Mouse (Mus musculus): Measurements from ENCODE around the gene Pcp4l1. TPM values are rescaled to one million over a fixed set of nuclear protein-coding genes. Genes with fewer than 3 reads are reported as not detected.

Pcp4l1 gene
- polyA plus RNA-seq, 2 experiments, result 3.9 to 6.0 TPM

GRCm38 (mm10) chr1:171183025-171183424 is 13.0 kb downstream of the Pcp4l1 start:
- H3K9ac ChIP-seq (ENCODE audit: low read depth, low read length, severe bottlenecking), result no peak overlapping the region
- WGBS, result 81% methylated on average over 3 of the region's 3 CpGs
- no peaks in the 10 kb centered on the region for H3K9me3 ChIP-seq (ENCODE audit: control insufficient read depth, low read length)
- no peak for ATAC-seq (ENCODE audit: low FRiP score, low read depth)
- no peak overlapping the region for H3K4me3 ChIP-seq (replicated peaks; ENCODE audit: low read length)
- H3K36me3 ChIP-seq (ENCODE audit: control insufficient read depth, insufficient read depth, low read length), result no peaks in the 10 kb centered on the region
- peaks cover 4% of the 10 kb centered on the region; the same call in 1 of the 2 replicates for H3K4me1 ChIP-seq (ENCODE audit: control insufficient read depth, insufficient read depth, low read length)
- TF ChIP-seq POLR2A (IDR thresholded peaks at IDR 0.05; ENCODE audit: borderline replicate concordance, extremely low read depth, insufficient read depth, insufficient read length), result no peak
- H3K27me3 ChIP-seq (ENCODE audit: control insufficient read depth, insufficient read depth, low read length), result no peaks in the 10 kb centered on the region
- DNase-seq (ENCODE audit: low spot score), result no peak
- H3K4me2 ChIP-seq (replicated peaks; ENCODE audit: low read depth, low read length, severe bottlenecking), result no peak overlapping the region
- H3K27ac ChIP-seq (replicated peaks; ENCODE audit: low read depth, low read length), result no peak overlapping the region

DNA sequence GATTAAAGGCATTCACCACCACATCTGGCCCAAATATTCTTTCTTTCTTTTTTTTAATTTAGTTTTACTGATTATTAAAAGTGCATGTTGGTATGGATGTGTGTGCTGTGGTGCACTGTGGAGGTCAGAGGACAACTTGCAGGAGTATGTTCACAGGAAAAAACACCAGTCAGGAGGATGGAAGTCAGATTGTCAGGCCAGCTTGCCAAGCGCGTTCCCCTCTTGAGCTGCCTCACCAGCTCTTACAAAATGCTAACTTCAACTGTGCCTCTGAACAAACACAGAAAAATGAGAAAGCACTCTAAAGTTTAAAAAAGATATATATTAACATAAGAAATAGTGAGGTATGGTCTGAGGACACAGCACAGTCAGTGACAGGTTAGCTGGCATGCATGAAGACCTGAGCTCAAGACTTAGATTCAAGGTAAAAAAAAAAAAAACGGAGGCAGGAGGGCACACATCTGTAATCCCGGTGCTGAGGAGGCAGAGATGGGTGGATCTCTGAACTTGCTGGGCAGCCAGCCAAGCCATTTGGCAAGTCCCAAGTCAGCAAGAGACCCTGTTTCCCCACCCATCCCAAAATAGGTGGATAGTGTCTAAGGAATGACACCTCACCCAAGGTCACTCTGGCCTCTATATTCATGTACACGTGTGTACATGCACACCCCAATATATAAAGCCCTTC is 16.4 kb downstream of the Pcp4l1 start:
- no peak overlapping the region for H3K27ac ChIP-seq (replicated peaks; ENCODE audit: low read depth, low read length)
- H3K4me1 ChIP-seq (ENCODE audit: control insufficient read depth, insufficient read depth, low read length), result peaks cover 2% of the 10 kb centered on the region; the same call in 1 of the 2 replicates
- 84% methylated on average over 5 of the region's 5 CpGs for WGBS
- H3K9me3 ChIP-seq (ENCODE audit: control insufficient read depth, low read length), result no peaks in the 10 kb centered on the region
- no peak for DNase-seq (ENCODE audit: low spot score)
- H3K27me3 ChIP-seq (ENCODE audit: control insufficient read depth, insufficient read depth, low read length), result no peaks in the 10 kb centered on the region
- no peak for TF ChIP-seq POLR2A (IDR thresholded peaks at IDR 0.05; ENCODE audit: borderline replicate concordance, extremely low read depth, insufficient read depth, insufficient read length)
- no peak for ATAC-seq (ENCODE audit: low FRiP score, low read depth)
- no peak overlapping the region for H3K4me3 ChIP-seq (replicated peaks; ENCODE audit: low read length)
- H3K4me2 ChIP-seq (replicated peaks; ENCODE audit: low read depth, low read length, severe bottlenecking), result no peak overlapping the region
- H3K36me3 ChIP-seq (ENCODE audit: control insufficient read depth, insufficient read depth, low read length), result no peaks in the 10 kb centered on the region
- no peak overlapping the region for H3K9ac ChIP-seq (ENCODE audit: low read depth, low read length, severe bottlenecking)

DNA sequence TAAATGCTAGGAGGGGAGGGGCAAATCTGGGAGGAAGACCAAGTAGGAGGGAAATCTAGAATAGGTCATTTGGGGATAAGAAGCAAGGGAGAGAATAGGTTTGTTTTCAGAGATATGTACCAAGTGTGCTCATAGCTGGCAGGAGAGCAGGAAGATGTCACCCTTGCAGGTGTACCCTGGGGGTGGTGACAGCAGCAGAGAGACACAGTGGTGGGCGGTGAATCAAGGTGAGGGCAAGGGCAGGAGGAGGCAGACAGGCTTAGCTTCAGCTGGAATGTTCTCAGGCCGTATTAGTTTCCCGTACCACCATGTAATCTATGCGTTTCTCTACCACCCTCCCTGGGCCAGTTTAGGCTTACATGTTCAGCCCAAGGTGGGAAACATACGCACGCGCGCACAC is 23.3 kb downstream of the Pcp4l1 start:
- Histone ChIP-seq H3K4me2 (replicated peaks; ENCODE audit: low read depth, low read length, severe bottlenecking) (no peak overlapping the region), H3K27ac (replicated peaks; ENCODE audit: low read depth, low read length) (no peak overlapping the region), H3K36me3 (ENCODE audit: control insufficient read depth, insufficient read depth, low read length) (no peaks in the 10 kb centered on the region), H3K9ac (ENCODE audit: low read depth, low read length, severe bottlenecking) (no peak overlapping the region), H3K27me3 (ENCODE audit: control insufficient read depth, insufficient read depth, low read length) (no peaks in the 10 kb centered on the region), H3K9me3 (ENCODE audit: control insufficient read depth, low read length) (no peaks in the 10 kb centered on the region), H3K4me3 (replicated peaks; ENCODE audit: low read length) (no peak overlapping the region), H3K4me1 (ENCODE audit: control insufficient read depth, insufficient read depth, low read length) (no peaks in the 10 kb centered on the region)
- WGBS, result 94% methylated on average over 8 of the region's 8 CpGs
- ATAC-seq (ENCODE audit: low FRiP score, low read depth), result no peak
- TF ChIP-seq POLR2A (IDR thresholded peaks at IDR 0.05; ENCODE audit: borderline replicate concordance, extremely low read depth, insufficient read depth, insufficient read length), result no peak
- no peak for DNase-seq (ENCODE audit: low spot score)

DNA sequence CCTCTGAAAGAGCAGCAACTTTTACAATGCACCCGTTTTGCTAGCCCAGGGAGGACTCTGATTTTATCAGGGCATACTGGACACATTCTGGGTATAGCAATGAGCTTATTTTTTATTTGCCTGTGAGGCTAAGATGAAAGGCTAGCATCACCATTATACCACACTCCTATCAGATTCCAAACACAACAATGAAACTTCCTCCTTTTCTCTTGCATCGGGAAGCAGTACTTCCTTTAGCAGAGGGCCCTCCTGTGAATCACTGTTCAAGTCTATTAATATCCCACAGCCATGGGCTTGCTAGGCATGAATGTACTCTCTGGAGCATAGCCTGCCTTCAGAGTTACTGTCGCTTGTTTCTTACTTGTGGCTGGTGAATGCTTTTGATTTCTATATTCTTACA is 24.9 kb downstream of the Pcp4l1 start:
- Histone ChIP-seq H3K9me3 (ENCODE audit: control insufficient read depth, low read length) (no peaks in the 10 kb centered on the region), H3K9ac (ENCODE audit: low read depth, low read length, severe bottlenecking) (no peak overlapping the region), H3K27ac (replicated peaks; ENCODE audit: low read depth, low read length) (0 out of 2 replicates have a peak overlapping the region, but pooled peaks have one; percentile 19), H3K4me1 (ENCODE audit: control insufficient read depth, insufficient read depth, low read length) (no peaks in the 10 kb centered on the region), H3K27me3 (ENCODE audit: control insufficient read depth, insufficient read depth, low read length) (no peaks in the 10 kb centered on the region), H3K4me3 (replicated peaks; ENCODE audit: low read length) (no peak overlapping the region), H3K4me2 (replicated peaks; ENCODE audit: low read depth, low read length, severe bottlenecking) (no peak overlapping the region), H3K36me3 (ENCODE audit: control insufficient read depth, insufficient read depth, low read length) (no peaks in the 10 kb centered on the region)
- ATAC-seq (ENCODE audit: low FRiP score, low read depth) (no peak), DNase-seq (ENCODE audit: low spot score) (no peak)
- 50% methylated on average over 3 of the region's 3 CpGs for WGBS
- no peak for TF ChIP-seq POLR2A (IDR thresholded peaks at IDR 0.05; ENCODE audit: borderline replicate concordance, extremely low read depth, insufficient read depth, insufficient read length)

GRCm38 (mm10) chr1:171169913-171170312 is 26.2 kb downstream of the Pcp4l1 start:
- Histone ChIP-seq H3K27me3 (ENCODE audit: control insufficient read depth, insufficient read depth, low read length) (no peaks in the 10 kb centered on the region), H3K4me3 (replicated peaks; ENCODE audit: low read length) (no peak overlapping the region), H3K4me1 (ENCODE audit: control insufficient read depth, insufficient read depth, low read length) (no peaks in the 10 kb centered on the region), H3K9ac (ENCODE audit: low read depth, low read length, severe bottlenecking) (no peak overlapping the region), H3K27ac (replicated peaks; ENCODE audit: low read depth, low read length) (no peak overlapping the region), H3K9me3 (ENCODE audit: control insufficient read depth, low read length) (no peaks in the 10 kb centered on the region), H3K4me2 (replicated peaks; ENCODE audit: low read depth, low read length, severe bottlenecking) (no peak overlapping the region), H3K36me3 (ENCODE audit: control insufficient read depth, insufficient read depth, low read length) (no peaks in the 10 kb centered on the region)
- 58% methylated on average over 3 of the region's 3 CpGs for WGBS
- DNase-seq (ENCODE audit: low spot score) (no peak), ATAC-seq (ENCODE audit: low FRiP score, low read depth) (no peak)
- TF ChIP-seq POLR2A (IDR thresholded peaks at IDR 0.05; ENCODE audit: borderline replicate concordance, extremely low read depth, insufficient read depth, insufficient read length), result no peak

All from limb, embryonic 14.5 days (tissue).